Mouse (Mus musculus) cortical plate, adult 2 months (tissue): ENCODE measurements around the gene Wtap. TPM values are rescaled to one million over a fixed set of nuclear protein-coding genes. Genes with fewer than 3 reads are reported as not detected.
"Not testable (repeated sequence)": the region's sequence is repeated elsewhere in the genome, so short reads cannot be mapped to it uniquely, and the experiment has no call there.

Experiments
- H3K27ac ChIP-seq: fragments of 200-500 bp; 2 replicates; pipeline ENCODE4 v1.5.1; 2012; ENCODE audit warnings: low read length, control low read depth, inconsistent platforms; ENCODE audit not compliant: insufficient read depth
- H3K4me1 ChIP-seq: fragments of 200-500 bp; 2 replicates; pipeline ENCODE4 v1.6.1; 2011; ENCODE audit warnings: low read length; ENCODE audit not compliant: control insufficient read depth, insufficient read depth
- H3K4me3 ChIP-seq: fragments of 200-500 bp; 2 replicates; pipeline ENCODE4 v1.5.1; 2011; ENCODE audit warnings: mild to moderate bottlenecking, low read length, control low read depth; ENCODE audit not compliant: insufficient read depth
- CTCF ChIP-seq: fragments of 200-500 bp; IDR thresholded peaks from 2 replicates; pipeline ENCODE4 v1.5.1; 2011; ENCODE audit warnings: mild to moderate bottlenecking, control low read depth, low read length; ENCODE audit not compliant: insufficient read depth; ENCODE audit errors: extremely low read depth
- POLR2A ChIP-seq: fragments of 200-500 bp; IDR thresholded peaks from 2 replicates; pipeline ENCODE4 v1.6.1; 2011; ENCODE audit warnings: mild to moderate bottlenecking, low read length, control low read depth; ENCODE audit not compliant: insufficient read depth; ENCODE audit errors: extremely low read depth
- polyA plus RNA-seq: library from polyadenylated mRNA; depleted of rRNA; stranded (reverse); fragments of >200 nt; gene quantifications from 2 replicates; pipeline ENCODE4 v1.2.3, GENCODE M21; 2012; rRNA removed

Wtap gene
- polyA plus RNA-seq, 1 experiment, result 50.9 TPM

DNA sequence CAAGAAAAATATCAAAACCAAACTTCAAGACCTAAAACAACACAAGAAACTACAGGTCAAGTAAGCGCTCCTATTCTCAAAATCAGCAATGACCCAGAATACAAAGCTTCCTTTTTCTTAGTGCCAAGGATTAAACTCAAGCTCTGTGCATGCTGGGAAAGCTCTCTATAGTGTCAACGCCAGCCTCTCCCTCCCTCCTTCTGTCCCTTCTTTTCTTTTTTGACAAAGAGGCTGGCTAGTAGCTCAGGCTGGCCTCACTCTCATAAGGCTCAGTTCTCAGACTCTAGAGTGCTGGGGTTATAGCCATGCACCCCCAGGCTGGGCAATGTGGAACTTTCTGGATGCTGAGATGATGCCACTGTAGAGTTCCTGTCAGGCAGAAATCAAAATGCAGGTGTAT is 55.9 kb downstream of the Wtap start:
- Histone ChIP-seq H3K27ac (no peak overlapping the region), H3K4me3 (no peak overlapping the region), H3K4me1 (0 out of 2 replicates have a peak, but pooled peaks cover 1% of the 10 kb centered on the region)
- TF ChIP-seq CTCF, result no peak
- no peak for TF ChIP-seq POLR2A

DNA sequence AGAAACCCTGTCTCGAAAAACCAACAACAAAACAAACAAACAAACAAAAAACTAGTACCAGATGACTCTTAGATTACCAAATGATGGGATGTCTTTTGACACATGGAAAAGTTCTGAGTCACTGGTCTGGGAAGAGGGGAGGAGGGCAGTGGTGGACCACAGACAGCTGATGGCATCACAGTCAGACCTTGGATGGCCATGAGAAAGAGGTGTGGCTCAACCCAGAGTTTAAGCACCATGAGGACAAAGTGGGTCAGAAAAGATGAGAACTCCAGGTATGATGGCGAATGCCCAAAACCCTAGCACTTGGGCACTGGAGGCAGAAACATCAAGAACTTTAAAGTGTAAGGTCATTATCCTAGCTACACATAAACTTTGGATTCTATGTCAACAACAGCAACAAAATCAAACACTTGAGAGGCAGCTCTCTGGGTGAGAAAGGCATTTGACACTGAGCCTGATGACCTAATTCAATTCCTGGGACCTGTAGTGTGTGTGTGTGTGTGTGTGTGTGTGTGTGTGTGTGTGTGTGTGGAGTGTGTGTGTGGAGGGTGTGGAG is 56.5 kb downstream of the Wtap start:
- TF ChIP-seq CTCF, result no peak
- TF ChIP-seq POLR2A, result no peak
- no peak overlapping the region for H3K4me3 ChIP-seq
- 0 out of 2 replicates have a peak, but pooled peaks cover 1% of the 10 kb centered on the region for H3K4me1 ChIP-seq
- no peak overlapping the region for H3K27ac ChIP-seq

DNA sequence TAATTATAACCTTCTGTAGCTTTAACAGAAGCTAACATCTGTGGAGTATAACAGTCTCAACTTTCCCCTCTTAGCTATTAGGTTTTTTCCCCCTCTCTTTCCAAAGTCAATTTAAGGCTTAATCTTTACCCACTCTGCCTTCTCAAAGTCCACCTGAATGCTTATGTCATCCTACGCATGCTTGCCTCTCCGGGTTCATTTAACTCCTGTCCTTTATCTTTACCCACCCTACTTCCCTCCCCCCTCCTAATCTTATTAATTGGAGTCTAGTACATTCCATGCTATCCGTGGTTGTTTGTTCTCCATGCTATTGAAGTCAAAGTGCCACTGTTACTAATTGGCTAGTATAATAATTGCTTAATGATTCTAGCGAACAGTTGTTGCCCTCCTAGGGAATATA is 58.2 kb downstream of the Wtap start:
- H3K4me1 ChIP-seq, result 0 out of 2 replicates have a peak, but pooled peaks cover 1% of the 10 kb centered on the region
- H3K27ac ChIP-seq, result no peak overlapping the region
- H3K4me3 ChIP-seq, result no peak overlapping the region
- TF ChIP-seq POLR2A (no peak), CTCF (no peak)

DNA sequence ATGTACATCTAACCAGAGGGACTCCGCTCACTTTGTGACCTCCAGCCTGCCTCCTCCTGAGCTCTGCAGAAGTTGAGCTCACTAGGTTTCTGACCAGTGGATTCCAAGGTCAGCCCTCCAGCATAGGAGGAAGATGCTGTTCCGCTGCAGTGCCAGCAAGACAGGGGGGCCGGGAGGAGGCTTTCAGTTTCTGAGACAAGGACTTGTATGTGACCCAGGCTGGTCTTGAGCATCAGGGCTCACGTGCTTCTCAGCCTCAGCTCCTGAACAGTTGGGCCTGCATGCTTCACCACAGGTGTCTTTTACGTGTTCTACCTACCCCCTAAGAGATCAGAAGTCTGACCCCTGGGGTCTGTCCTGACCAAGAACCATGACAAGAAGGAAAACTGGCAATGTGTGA is 62.4 kb downstream of the Wtap start:
- not testable (repeated sequence) for H3K4me3 ChIP-seq, H3K4me1 ChIP-seq, H3K27ac ChIP-seq

DNA sequence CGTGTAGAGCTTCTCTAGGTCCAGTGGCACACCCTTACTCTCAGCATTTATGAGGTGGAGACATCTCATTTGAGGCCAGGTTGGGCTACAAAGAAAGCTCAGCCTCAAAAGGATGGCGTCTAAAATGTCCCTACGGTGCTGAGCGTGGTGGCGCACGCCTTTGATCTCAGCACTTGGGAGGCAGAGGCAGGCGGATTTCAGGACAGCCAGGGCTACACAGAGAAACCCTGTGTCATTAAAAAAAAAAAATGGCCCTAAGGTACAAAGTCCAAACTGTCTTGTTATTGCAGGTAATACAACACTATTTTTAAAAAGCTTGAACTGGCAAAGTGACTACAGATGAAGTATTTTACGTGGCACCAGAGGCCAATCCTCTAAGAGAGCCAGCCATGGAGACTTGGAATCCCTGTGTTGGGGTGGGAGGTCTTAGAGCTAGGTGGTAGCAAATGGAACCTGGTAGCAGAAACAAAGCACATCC is 68.2 kb downstream of the Wtap start:
- Histone ChIP-seq H3K27ac (no peak overlapping the region), H3K4me1 (no peaks in the 10 kb centered on the region), H3K4me3 (no peak overlapping the region)
- no peak for TF ChIP-seq POLR2A
- no peak for TF ChIP-seq CTCF

DNA sequence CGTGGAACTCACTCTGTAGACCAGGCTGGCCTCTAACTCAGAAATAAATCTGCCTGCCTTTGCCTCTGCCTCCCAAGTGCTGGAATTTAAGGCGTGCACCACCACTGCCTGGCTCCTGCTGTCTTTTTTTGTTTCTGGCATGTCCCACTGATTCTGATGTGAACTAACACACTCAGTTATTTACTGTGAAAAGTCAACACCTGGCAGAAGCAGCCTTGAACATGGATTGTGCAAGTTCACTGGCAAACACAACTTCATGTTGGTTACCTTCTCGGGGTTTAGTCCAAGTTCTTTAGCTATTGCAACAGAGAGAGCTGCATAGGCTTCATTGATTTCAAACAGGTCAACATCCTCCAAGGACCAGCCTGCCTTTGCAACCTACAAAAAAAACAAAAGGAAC is 69.0 kb downstream of the Wtap start:
- Histone ChIP-seq H3K4me1 (no peaks in the 10 kb centered on the region), H3K27ac (no peak overlapping the region), H3K4me3 (no peak overlapping the region)
- TF ChIP-seq POLR2A, result no peak
- no peak for TF ChIP-seq CTCF

DNA sequence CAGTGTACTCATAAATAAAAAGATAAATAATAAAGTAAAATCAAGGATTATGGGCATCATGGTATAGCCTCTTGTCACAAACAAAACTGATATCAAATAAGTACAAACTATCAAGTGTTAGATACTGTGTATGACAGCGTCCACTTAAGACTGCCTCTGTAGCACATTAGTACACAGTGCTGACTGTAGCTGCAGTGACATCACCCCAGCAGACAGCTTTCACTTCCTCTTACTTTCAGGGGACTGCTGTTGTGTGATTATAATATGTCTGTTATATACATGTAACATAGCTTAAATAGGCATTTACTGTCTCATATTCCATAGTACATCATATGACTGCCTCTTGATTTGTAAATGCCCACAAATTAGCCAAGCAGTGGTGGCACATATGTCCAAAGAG is 72.9 kb downstream of the Wtap start:
- Histone ChIP-seq H3K4me3 (no peak overlapping the region), H3K27ac (no peak overlapping the region), H3K4me1 (no peaks in the 10 kb centered on the region)
- no peak for TF ChIP-seq CTCF
- no peak for TF ChIP-seq POLR2A

Other genes with a start within 250 kb of the Wtap start
- 10.9 and 11.1 TPM in 2 replicates for gene Igf2r, start 224.5 kb downstream of the Wtap start, polyA plus RNA-seq
- 35.7 and 39.1 TPM in 2 replicates for gene Mas1, start 126.0 kb downstream of the Wtap start, polyA plus RNA-seq
- gene Mrgprh, start 118.1 kb downstream of the Wtap start, polyA plus RNA-seq, result 0.13 and 0.21 TPM in 2 replicates
- gene Pnldc1, start 83.9 kb downstream of the Wtap start, polyA plus RNA-seq, result 2.9 and 4.1 TPM in 2 replicates
- 135 and 140 TPM in 2 replicates for gene Tcp1, start 78.5 kb downstream of the Wtap start, polyA plus RNA-seq
- gene Mrpl18, start 77.8 kb downstream of the Wtap start, polyA plus RNA-seq, result 56.3 and 58.0 TPM in 2 replicates
- 6.6 and 8.0 TPM in 2 replicates for gene Acat3, start 53.6 kb downstream of the Wtap start, polyA plus RNA-seq
- gene Acat2, start 33.4 kb downstream of the Wtap start, polyA plus RNA-seq, result 42.3 and 47.4 TPM in 2 replicates
- gene Sod2, start 12.7 kb upstream of the Wtap start, polyA plus RNA-seq, result 222 and 230 TPM in 2 replicates
- gene Gpr31b, start 58.1 kb upstream of the Wtap start, polyA plus RNA-seq, result not detected in 2 replicates
- 0.57 and 0.94 TPM in 2 replicates for gene Tcp10b, start 66.9 kb upstream of the Wtap start, polyA plus RNA-seq
- gene Unc93a, start 137.6 kb upstream of the Wtap start, polyA plus RNA-seq, result not detected in 2 replicates
- not detected in 2 replicates for gene Smok2a, start 227.0 kb upstream of the Wtap start, polyA plus RNA-seq
- not detected in 2 replicates for gene Smok2b, start 236.1 kb upstream of the Wtap start, polyA plus RNA-seq